ENCODE assay signal across 9 mouse cellular contexts in the genomic region with DNA sequence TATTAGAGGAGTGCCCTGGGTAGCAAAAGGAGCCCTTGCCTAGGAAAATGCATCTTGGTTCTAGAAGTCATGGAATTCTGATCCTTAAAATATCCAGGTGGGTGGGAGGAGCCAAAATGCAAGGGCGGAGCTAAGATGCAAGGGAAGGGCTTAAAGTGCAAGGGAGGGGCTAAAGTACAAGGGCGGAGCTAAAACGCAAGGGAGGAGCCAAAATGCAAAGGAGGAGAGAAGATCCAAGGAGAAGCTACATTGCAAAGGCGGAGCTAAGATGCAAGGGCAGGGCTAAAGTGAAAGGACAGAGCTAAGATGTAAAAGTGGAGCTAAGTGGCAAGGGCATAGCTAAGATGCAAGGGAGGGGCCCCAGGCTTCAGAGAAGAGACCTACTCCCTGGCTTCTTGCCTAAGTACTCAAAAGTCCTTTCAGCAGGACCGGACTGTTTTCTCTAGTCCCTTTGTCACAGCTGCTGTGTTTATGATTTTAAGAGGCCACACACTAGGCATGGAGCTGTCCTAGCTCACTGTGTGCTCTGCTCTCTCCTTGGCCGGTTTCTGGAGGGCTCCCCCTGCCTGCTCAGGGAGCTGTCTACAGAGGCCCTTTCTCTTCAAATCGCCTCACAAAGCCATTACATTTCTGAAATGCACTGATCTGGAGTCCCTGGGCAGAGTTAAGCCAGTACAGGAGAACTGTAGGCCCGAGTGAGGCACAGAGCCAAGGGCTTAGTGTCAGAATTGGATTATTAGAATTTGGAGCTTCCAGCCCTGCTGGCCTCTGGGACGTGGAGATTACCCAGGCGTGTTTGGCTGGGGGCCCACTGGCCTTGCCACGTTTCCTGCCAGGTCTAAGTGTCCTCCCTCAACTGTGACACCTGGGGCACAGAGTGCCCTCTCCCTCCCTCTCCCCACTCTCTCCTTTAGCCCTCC. TPM values are rescaled to one million over a fixed set of nuclear protein-coding genes. Genes with fewer than 3 reads are reported as not detected.
DNase-seq lines count a peak whose midpoint lies in the region; ATAC-seq lines count a peak whose summit lies in the region.
"Had no signal": no experiment of that assay in that cellular context is flagged by ENCODE, and none has a peak within 500 bp of the region (broad histone marks: within the 10 kb centered on the region; RNA-seq: fewer than 3 reads in every experiment).

No protein-coding gene starts in this region.

- H3K9me3 ChIP-seq in megakaryocyte, embryonic 14.5 days = no peaks in the 10 kb centered on the region
- H3K9me3 ChIP-seq in intestine, embryonic 16.5 days (ENCODE audit: control insufficient read depth, low read length) = no peaks in the 10 kb centered on the region
- no peaks in the 10 kb centered on the region for H3K9me3 ChIP-seq in midbrain, embryonic 13.5 days

- no peak overlapping the region for H3K4me2 ChIP-seq in intestine, embryonic 16.5 days (ENCODE audit: low read depth, low read length)
- no peak overlapping the region for H3K4me2 ChIP-seq in midbrain, embryonic 13.5 days (replicated peaks)

- WGBS in intestine, embryonic 16.5 days = 45% methylated on average over 11 of the region's 11 CpGs
- 42% methylated on average over 11 of the region's 11 CpGs for WGBS in midbrain, embryonic 13.5 days

- no peak overlapping the region for H3K9ac ChIP-seq in intestine, embryonic 16.5 days (ENCODE audit: low read depth, low read length)
- H3K9ac ChIP-seq in midbrain, embryonic 13.5 days (replicated peaks) = no peak overlapping the region

- H3K4me1 ChIP-seq in megakaryocyte, embryonic 14.5 days = peaks cover 55% of the 10 kb centered on the region
- peaks cover 29% of the 10 kb centered on the region for H3K4me1 ChIP-seq in intestine, embryonic 16.5 days (ENCODE audit: control insufficient read depth, insufficient read depth, low read length)
- peaks cover 6% of the 10 kb centered on the region; the same call in 1 of the 2 replicates for H3K4me1 ChIP-seq in midbrain, embryonic 13.5 days (replicated peaks)

- no peak for ATAC-seq in megakaryocyte, adult 5-6 weeks (ENCODE audit: poor library complexity, severe bottlenecking)
- ATAC-seq in intestine, embryonic 16.5 days = peak; percentile 54
- peak; percentile 58 for ATAC-seq in midbrain, embryonic 13.5 days
- no peak; the same call in 1 of the 2 replicates for ATAC-seq in erythroid progenitor cell, adult 5-6 weeks (replicated peaks; ENCODE audit: low FRiP score, poor library complexity, severe bottlenecking)

- H3K4me3 ChIP-seq in megakaryocyte, embryonic 14.5 days (replicated peaks) = peak overlapping the region; percentile 30
- H3K4me3 ChIP-seq in intestine, embryonic 16.5 days (ENCODE audit: low read length) = no peak overlapping the region
- H3K4me3 ChIP-seq in midbrain, embryonic 13.5 days (replicated peaks) = no peak overlapping the region
- H3K4me3 ChIP-seq: myocyte had no signal

- no peaks in the 10 kb centered on the region for H3K36me3 ChIP-seq in megakaryocyte, embryonic 14.5 days (replicated peaks; ENCODE audit: low read length)
- no peaks in the 10 kb centered on the region for H3K36me3 ChIP-seq in intestine, embryonic 16.5 days (ENCODE audit: control insufficient read depth, insufficient read depth, low read length)
- no peaks in the 10 kb centered on the region for H3K36me3 ChIP-seq in midbrain, embryonic 13.5 days

- peak overlapping the region; percentile 82 for H3K27ac ChIP-seq in intestine, embryonic 16.5 days (ENCODE audit: low read length)
- H3K27ac ChIP-seq in midbrain, embryonic 13.5 days = peak overlapping the region; percentile 70

- H3K27me3 ChIP-seq in megakaryocyte, embryonic 14.5 days (replicated peaks) = peaks cover 1% of the 10 kb centered on the region
- no peaks in the 10 kb centered on the region for H3K27me3 ChIP-seq in intestine, embryonic 16.5 days (replicated peaks; ENCODE audit: control insufficient read depth, insufficient read depth, low read length)
- no peaks in the 10 kb centered on the region for H3K27me3 ChIP-seq in midbrain, embryonic 13.5 days

- peak; percentile 64 for DNase-seq in cerebellum, adult 18-20 months
- DNase-seq in right cerebral cortex, postnatal 36 days (ENCODE audit: low spot score in 2 of 2) = no peak
- DNase-seq in embryo, embryonic 9.5 days (ENCODE audit: extremely low spot score) = no peak

RNA-seq across cellular contexts. Expression of a gene that starts 8.2 kb away (rescaled TPM):
- 69.9 and 84.4 TPM in 2 replicates for polyA plus RNA-seq in megakaryocyte, embryonic 14.5 days (2012; ENCODE audit: insufficient read depth, low replicate concordance)
- 76.4 and 97.7 TPM in 2 replicates for total RNA-seq in megakaryocyte, adult 5-6 weeks (2015)
- 117 and 118 TPM in 2 replicates for total RNA-seq in megakaryocyte, adult 5-6 weeks (2017)
- polyA plus RNA-seq in intestine, embryonic 16.5 days (2015; fragmentation: Nextera tagmentation; extraction: Ambion mirVana) = 68.5 and 82.4 TPM in 2 replicates
- polyA plus RNA-seq in midbrain, embryonic 13.5 days (2015; fragmentation: Nextera tagmentation; extraction: Ambion mirVana) = 21.1 and 25.3 TPM in 2 replicates
- total RNA-seq in erythroid progenitor cell, adult 5-6 weeks (2015; ENCODE audit: low replicate concordance) = 32.3 and 36.8 TPM in 2 replicates
- total RNA-seq in erythroid progenitor cell, adult 5-6 weeks (2017; ENCODE audit: low replicate concordance) = 23.2 and 25.9 TPM in 2 replicates

RNA-seq across cellular contexts. Expression of a gene that starts 28.0 kb away (rescaled TPM):
- polyA plus RNA-seq in megakaryocyte, embryonic 14.5 days (2012; ENCODE audit: insufficient read depth, low replicate concordance) = 1.7 TPM in 1 of 2 replicates, not detected in the other
- not detected in 2 replicates for total RNA-seq in megakaryocyte, adult 5-6 weeks (2015)
- not detected in 2 replicates for total RNA-seq in megakaryocyte, adult 5-6 weeks (2017)
- polyA plus RNA-seq in intestine, embryonic 16.5 days (2015; fragmentation: Nextera tagmentation; extraction: Ambion mirVana) = 0.80 and 1.2 TPM in 2 replicates
- 2.0 and 2.7 TPM in 2 replicates for polyA plus RNA-seq in midbrain, embryonic 13.5 days (2015; fragmentation: Nextera tagmentation; extraction: Ambion mirVana)
- not detected in 2 replicates for total RNA-seq in erythroid progenitor cell, adult 5-6 weeks (2015; ENCODE audit: low replicate concordance)
- not detected in 2 replicates for total RNA-seq in erythroid progenitor cell, adult 5-6 weeks (2017; ENCODE audit: low replicate concordance)

RNA-seq across cellular contexts. Expression of a gene that starts 31.4 kb away (rescaled TPM):
- polyA plus RNA-seq in megakaryocyte, embryonic 14.5 days (2012; ENCODE audit: insufficient read depth, low replicate concordance) = 13.4 and 25.4 TPM in 2 replicates
- 12.5 and 14.0 TPM in 2 replicates for total RNA-seq in megakaryocyte, adult 5-6 weeks (2015)
- 13.3 and 19.9 TPM in 2 replicates for total RNA-seq in megakaryocyte, adult 5-6 weeks (2017)
- polyA plus RNA-seq in intestine, embryonic 16.5 days (2015; fragmentation: Nextera tagmentation; extraction: Ambion mirVana) = 22.1 and 23.2 TPM in 2 replicates
- 37.4 and 43.4 TPM in 2 replicates for polyA plus RNA-seq in midbrain, embryonic 13.5 days (2015; fragmentation: Nextera tagmentation; extraction: Ambion mirVana)
- total RNA-seq in erythroid progenitor cell, adult 5-6 weeks (2015; ENCODE audit: low replicate concordance) = 5.4 and 5.9 TPM in 2 replicates
- 5.4 and 6.8 TPM in 2 replicates for total RNA-seq in erythroid progenitor cell, adult 5-6 weeks (2017; ENCODE audit: low replicate concordance)

RNA-seq across cellular contexts. Expression of a gene that starts 47.0 kb away (rescaled TPM):
- polyA plus RNA-seq in megakaryocyte, embryonic 14.5 days (2012; ENCODE audit: insufficient read depth, low replicate concordance) = 34.8 and 43.5 TPM in 2 replicates
- total RNA-seq in megakaryocyte, adult 5-6 weeks (2015) = 13.5 and 15.2 TPM in 2 replicates
- total RNA-seq in megakaryocyte, adult 5-6 weeks (2017) = 13.0 and 17.4 TPM in 2 replicates
- polyA plus RNA-seq in intestine, embryonic 16.5 days (2015; fragmentation: Nextera tagmentation; extraction: Ambion mirVana) = 150 and 162 TPM in 2 replicates
- 21.0 and 25.1 TPM in 2 replicates for polyA plus RNA-seq in midbrain, embryonic 13.5 days (2015; fragmentation: Nextera tagmentation; extraction: Ambion mirVana)
- total RNA-seq in erythroid progenitor cell, adult 5-6 weeks (2015; ENCODE audit: low replicate concordance) = 4.2 and 20.2 TPM in 2 replicates
- total RNA-seq in erythroid progenitor cell, adult 5-6 weeks (2017; ENCODE audit: low replicate concordance) = 2.4 and 8.0 TPM in 2 replicates

Comparison
In these comparisons a context has a peak if more than half of its experiments do, and no peak if none do; other contexts are left out.
1. ATAC-seq: peak in intestine, embryonic 16.5 days (single experiment) and midbrain, embryonic 13.5 days (single experiment); none in megakaryocyte, adult 5-6 weeks (single experiment) and erythroid progenitor cell, adult 5-6 weeks (single experiment).
2. DNase-seq: peak in cerebellum, adult 18-20 months (2 of 2); none in right cerebral cortex, postnatal 36 days (0 of 2) and embryo, embryonic 9.5 days (single experiment).